Mouse (Mus musculus): ENCODE measurements at regions not wholly inside any gene's neighbourhood (a gene's known extent, or its start where the extent isn't known, plus 50 kb on each side); places are given as distances from the start of the nearest gene placed in this dataset.

- H3K27me3 ChIP-seq (ENCODE audit: control insufficient read depth, insufficient read depth, low read length): no peaks in the 10 kb centered on the region
- H3K36me3 ChIP-seq (ENCODE audit: control insufficient read depth, insufficient read depth, low read length): no peaks in the 10 kb centered on the region
- TF ChIP-seq CTCF (IDR thresholded peaks at IDR 0.05) (no peak), POLR2A (IDR thresholded peaks at IDR 0.05; ENCODE audit: insufficient read depth, low read depth, low read length) (no peak), EP300 (IDR thresholded peaks at IDR 0.05; ENCODE audit: insufficient read depth, low read depth, low read length) (no peak)
- DNase-seq: no peak
- WGBS: 34% methylated on average over 1 of the region's 1 CpGs
- intact Hi-C loops (cut with DNase I): no loop called here
- no peak overlapping the region for H3K4me3 ChIP-seq
- peaks cover 2% of the 10 kb centered on the region; the same call in 1 of the 2 replicates for H3K4me1 ChIP-seq (ENCODE audit: control insufficient read depth, insufficient read depth, low read length)
- no peaks in the 10 kb centered on the region for H3K79me2 ChIP-seq (replicated peaks; ENCODE audit: control insufficient read depth, insufficient read depth, low read length)
- no peak overlapping the region for H3K27ac ChIP-seq
- no peak overlapping the region for H3K9ac ChIP-seq (ENCODE audit: low read depth, low read length)
These were observed 107.8 kb downstream of the Basp1 start for GRCm38 (mm10) chr15:25305801-25306200.

- intact Hi-C loops (cut with DNase I): no loop called here
- Histone ChIP-seq H3K27me3 (ENCODE audit: control insufficient read depth, insufficient read depth, low read length) (no peaks in the 10 kb centered on the region), H3K79me2 (replicated peaks; ENCODE audit: control insufficient read depth, insufficient read depth, low read length) (no peaks in the 10 kb centered on the region), H3K36me3 (ENCODE audit: control insufficient read depth, insufficient read depth, low read length) (no peaks in the 10 kb centered on the region), H3K27ac (no peak overlapping the region), H3K4me1 (ENCODE audit: control insufficient read depth, insufficient read depth, low read length) (peaks cover 2% of the 10 kb centered on the region; the same call in 1 of the 2 replicates), H3K4me3 (no peak overlapping the region), H3K9ac (ENCODE audit: low read depth, low read length) (no peak overlapping the region)
- DNase-seq: no peak
- WGBS: 50% methylated on average over 3 of the region's 3 CpGs
- no peak for TF ChIP-seq EP300 (IDR thresholded peaks at IDR 0.05; ENCODE audit: insufficient read depth, low read depth, low read length)
- no peak for TF ChIP-seq CTCF (IDR thresholded peaks at IDR 0.05)
- TF ChIP-seq POLR2A (IDR thresholded peaks at IDR 0.05; ENCODE audit: insufficient read depth, low read depth, low read length): no peak
These were observed 110.2 kb downstream of the Basp1 start for GRCm38 (mm10) chr15:25303379-25303778.

GRCm38 (mm10) chr15:25302671-25303294 lies 110.8 kb downstream of the Basp1 start:
- no peak overlapping the region for H3K9ac ChIP-seq (ENCODE audit: low read depth, low read length)
- no peaks in the 10 kb centered on the region for H3K27me3 ChIP-seq (ENCODE audit: control insufficient read depth, insufficient read depth, low read length)
- intact Hi-C loops (cut with DNase I): no loop called here
- H3K4me1 ChIP-seq (ENCODE audit: control insufficient read depth, insufficient read depth, low read length): peaks cover 2% of the 10 kb centered on the region; the same call in 1 of the 2 replicates
- no peak overlapping the region for H3K27ac ChIP-seq
- DNase-seq: peak; percentile 21 to 28
- no peaks in the 10 kb centered on the region for H3K79me2 ChIP-seq (replicated peaks; ENCODE audit: control insufficient read depth, insufficient read depth, low read length)
- 21% methylated on average over 8 of the region's 8 CpGs for WGBS
- TF ChIP-seq EP300 (IDR thresholded peaks at IDR 0.05; ENCODE audit: insufficient read depth, low read depth, low read length) (no peak), CTCF (IDR thresholded peaks at IDR 0.05) (no peak), POLR2A (IDR thresholded peaks at IDR 0.05; ENCODE audit: insufficient read depth, low read depth, low read length) (no peak)
- no peak overlapping the region for H3K4me3 ChIP-seq
- no peaks in the 10 kb centered on the region for H3K36me3 ChIP-seq (ENCODE audit: control insufficient read depth, insufficient read depth, low read length)

GRCm38 (mm10) chr15:25301810-25302209 lies 111.8 kb downstream of the Basp1 start:
- Histone ChIP-seq H3K36me3 (ENCODE audit: control insufficient read depth, insufficient read depth, low read length) (no peaks in the 10 kb centered on the region), H3K27me3 (ENCODE audit: control insufficient read depth, insufficient read depth, low read length) (no peaks in the 10 kb centered on the region), H3K4me3 (no peak overlapping the region), H3K4me1 (ENCODE audit: control insufficient read depth, insufficient read depth, low read length) (peaks cover 2% of the 10 kb centered on the region; the same call in 1 of the 2 replicates), H3K79me2 (replicated peaks; ENCODE audit: control insufficient read depth, insufficient read depth, low read length) (no peaks in the 10 kb centered on the region), H3K27ac (no peak overlapping the region), H3K9ac (ENCODE audit: low read depth, low read length) (no peak overlapping the region)
- peak in 1 of 2 experiments; percentile 6 for DNase-seq
- intact Hi-C loops (cut with DNase I): no loop called here
- 38% methylated on average over 3 of the region's 3 CpGs for WGBS
- TF ChIP-seq POLR2A (IDR thresholded peaks at IDR 0.05; ENCODE audit: insufficient read depth, low read depth, low read length) (no peak), EP300 (IDR thresholded peaks at IDR 0.05; ENCODE audit: insufficient read depth, low read depth, low read length) (no peak), CTCF (IDR thresholded peaks at IDR 0.05) (no peak)

GRCm38 (mm10) chr15:25297278-25297677 lies 116.3 kb downstream of the Basp1 start:
- 68% methylated on average over 5 of the region's 5 CpGs for WGBS
- H3K79me2 ChIP-seq (replicated peaks; ENCODE audit: control insufficient read depth, insufficient read depth, low read length): no peaks in the 10 kb centered on the region
- intact Hi-C loops (cut with DNase I): no loop called here
- H3K27ac ChIP-seq: no peak overlapping the region
- H3K4me1 ChIP-seq (ENCODE audit: control insufficient read depth, insufficient read depth, low read length): no peaks in the 10 kb centered on the region
- no peak overlapping the region for H3K4me3 ChIP-seq
- TF ChIP-seq CTCF (IDR thresholded peaks at IDR 0.05) (no peak), POLR2A (IDR thresholded peaks at IDR 0.05; ENCODE audit: insufficient read depth, low read depth, low read length) (no peak), EP300 (IDR thresholded peaks at IDR 0.05; ENCODE audit: insufficient read depth, low read depth, low read length) (no peak)
- H3K27me3 ChIP-seq (ENCODE audit: control insufficient read depth, insufficient read depth, low read length): no peaks in the 10 kb centered on the region
- H3K36me3 ChIP-seq (ENCODE audit: control insufficient read depth, insufficient read depth, low read length): no peaks in the 10 kb centered on the region
- DNase-seq: no peak
- no peak overlapping the region for H3K9ac ChIP-seq (ENCODE audit: low read depth, low read length)

GRCm38 (mm10) chr15:25296714-25297113 lies 116.8 kb downstream of the Basp1 start:
- no peak overlapping the region for H3K27ac ChIP-seq
- H3K9ac ChIP-seq (ENCODE audit: low read depth, low read length): no peak overlapping the region
- H3K4me3 ChIP-seq: no peak overlapping the region
- 87% methylated on average over 11 of the region's 11 CpGs for WGBS
- H3K79me2 ChIP-seq (replicated peaks; ENCODE audit: control insufficient read depth, insufficient read depth, low read length): no peaks in the 10 kb centered on the region
- no peaks in the 10 kb centered on the region for H3K4me1 ChIP-seq (ENCODE audit: control insufficient read depth, insufficient read depth, low read length)
- intact Hi-C loops (cut with DNase I): no loop called here
- no peaks in the 10 kb centered on the region for H3K27me3 ChIP-seq (ENCODE audit: control insufficient read depth, insufficient read depth, low read length)
- DNase-seq: no peak
- no peaks in the 10 kb centered on the region for H3K36me3 ChIP-seq (ENCODE audit: control insufficient read depth, insufficient read depth, low read length)
- TF ChIP-seq EP300 (IDR thresholded peaks at IDR 0.05; ENCODE audit: insufficient read depth, low read depth, low read length) (no peak), POLR2A (IDR thresholded peaks at IDR 0.05; ENCODE audit: insufficient read depth, low read depth, low read length) (no peak), CTCF (IDR thresholded peaks at IDR 0.05) (no peak)
